Mouse (Mus musculus) lung, postnatal 25 days (tissue): ENCODE data around the gene Cdc14a.

Experiments used
- DNase-seq: peaks from one replicate; pipeline ENCODE4 v3.0.0; 2022; ENCODE audit warnings: low spot score

Cdc14a gene

GRCm38 (mm10) chr3:116266360-116266759, 157.5 kb downstream of the Cdc14a start:
- no peak for DNase-seq

GRCm38 (mm10) chr3:116263977-116264376, 159.9 kb downstream of the Cdc14a start:
- peak; percentile 59 for DNase-seq

- peak; percentile 53 for DNase-seq
Measured at GRCm38 (mm10) chr3:116263061-116263460, 160.8 kb downstream of the Cdc14a start.

- no peak for DNase-seq
Measured at GRCm38 (mm10) chr3:116256104-116256503, 167.7 kb downstream of the Cdc14a start.

GRCm38 (mm10) chr3:116253077-116253531, 170.7 kb downstream of the Cdc14a start, which contains the start of gene Gpr88:
Gpr88 (minus strand) TSS chr3:116253503.
- peak; percentile 56 for DNase-seq

- no peak for DNase-seq
Measured at GRCm38 (mm10) chr3:116252255-116253040, 171.4 kb downstream of the Cdc14a start.

GRCm38 (mm10) chr3:116251481-116252254, 172.2 kb downstream of the Cdc14a start:
- DNase-seq, result peak; percentile 3

- no peak for DNase-seq
Measured at GRCm38 (mm10) chr3:116249026-116249425, 174.8 kb downstream of the Cdc14a start.

GRCm38 (mm10) chr3:116244476-116244875, 179.4 kb downstream of the Cdc14a start:
- no peak for DNase-seq

- no peak for DNase-seq
Measured at GRCm38 (mm10) chr3:116242685-116243084, 181.1 kb downstream of the Cdc14a start.

- no peak for DNase-seq
Measured at GRCm38 (mm10) chr3:116237527-116237926, 186.3 kb downstream of the Cdc14a start.

- DNase-seq, result no peak
Measured at GRCm38 (mm10) chr3:116236856-116237255, 187.0 kb downstream of the Cdc14a start.

- DNase-seq, result no peak
Measured at GRCm38 (mm10) chr3:116233515-116233914, 190.3 kb downstream of the Cdc14a start.

GRCm38 (mm10) chr3:116232763-116233162, 191.1 kb downstream of the Cdc14a start:
- no peak for DNase-seq

GRCm38 (mm10) chr3:116229336-116229735, 194.5 kb downstream of the Cdc14a start:
- no peak for DNase-seq

GRCm38 (mm10) chr3:116228360-116229245, 195.2 kb downstream of the Cdc14a start:
- no peak for DNase-seq

- DNase-seq, result no peak
Measured at GRCm38 (mm10) chr3:116227383-116227782, 196.4 kb downstream of the Cdc14a start.

GRCm38 (mm10) chr3:116226915-116227314, 196.9 kb downstream of the Cdc14a start:
- DNase-seq, result no peak
